Mouse (Mus musculus): Measurements from ENCODE around the gene Irak2.

DNA sequence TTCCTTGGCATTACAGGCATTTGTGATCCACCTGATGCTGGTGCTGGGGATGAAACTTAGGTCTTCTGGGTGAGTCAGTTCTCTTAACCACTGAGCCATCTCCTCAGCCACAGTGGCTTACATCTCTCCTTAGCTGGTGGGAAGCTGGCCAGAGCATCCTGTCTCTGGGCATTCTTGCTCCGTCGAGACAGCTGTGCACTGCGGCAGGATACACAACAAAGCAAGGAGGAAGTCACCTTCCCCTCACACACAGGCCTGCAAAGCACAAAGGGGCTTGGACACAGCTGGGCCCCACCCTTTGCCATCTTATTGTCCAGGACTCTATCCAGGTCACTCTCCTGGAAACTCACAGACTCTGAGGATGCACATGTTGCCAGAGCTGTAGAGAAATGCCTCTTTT lies 20.0 kb downstream of the Irak2 start:
- TF ChIP-seq CTCF (IDR thresholded peaks at IDR 0.05; ENCODE audit: extremely low read depth, insufficient read depth, insufficient read length, insufficient replicate concordance) (no peak), POLR2A (IDR thresholded peaks at IDR 0.05; ENCODE audit: low read depth, low read length) (no peak)

All from spleen, adult 2 months (tissue).